Mouse (Mus musculus) heart, embryonic 10.5 days (tissue): ENCODE data around the gene Aplnr. TPM values are rescaled to one million over a fixed set of nuclear protein-coding genes. Genes with fewer than 3 reads are reported as not detected.

Experiments used
- DNase-seq: peaks from one replicate; pipeline ENCODE4 v3.0.0-alpha.2; 2017; ENCODE audit warnings: low spot score
- H3K27ac ChIP-seq: fragments of 300-500 bp; sonication (generic); 2 replicates; pipeline ENCODE4 v1.5.1; 2016; ENCODE audit warnings: mild to moderate bottlenecking
- H3K27me3 ChIP-seq: fragments of 300-500 bp; sonication (generic); 2 replicates; pipeline ENCODE4 v1.6.1; 2016; ENCODE audit warnings: mild to moderate bottlenecking; ENCODE audit not compliant: poor library complexity, insufficient read depth, severe bottlenecking
- H3K36me3 ChIP-seq: fragments of 300-500 bp; sonication (generic); 2 replicates; pipeline ENCODE4 v1.6.1; 2016; ENCODE audit warnings: mild to moderate bottlenecking, moderate library complexity
- H3K4me1 ChIP-seq: fragments of 300-500 bp; sonication (generic); 2 replicates; pipeline ENCODE4 v1.6.1; 2016; ENCODE audit warnings: mild to moderate bottlenecking
- H3K4me3 ChIP-seq: fragments of 300-500 bp; sonication (generic); 2 replicates; pipeline ENCODE4 v1.5.1; 2016; ENCODE audit warnings: mild to moderate bottlenecking, moderate library complexity
- H3K9me3 ChIP-seq: fragments of 300-500 bp; sonication (generic); 2 replicates; pipeline ENCODE4 v1.6.1; 2016; ENCODE audit warnings: mild to moderate bottlenecking, moderate library complexity
- WGBS: fragments of 180-500 bp; shearing (Covaris S2); methylation state at CpG from one replicate; pipeline ENCODE4 v1.1.7; 2016; 5-methylcytosine and 5-hydroxymethylcytosine counted together
- polyA plus RNA-seq: library from polyadenylated mRNA; unstranded; fragments of >200 nt; fragmentation: Nextera tagmentation; extraction: Ambion mirVana; gene quantifications from 2 replicates; pipeline ENCODE4 v1.2.1, GENCODE M21; 2016

Gene Aplnr
- polyA plus RNA-seq, result 7.0 and 23.8 TPM in 2 replicates

- 0 out of 2 replicates have a peak within 1 kb of the TSS, but pooled peaks have one; percentile 31 for H3K4me3 ChIP-seq
- peaks cover 11% of the 10 kb centered on the region; the same call in 1 of the 2 replicates for H3K27me3 ChIP-seq
- no peaks in the 10 kb centered on the region for H3K9me3 ChIP-seq
- no peak for DNase-seq
- H3K4me1 ChIP-seq, result peaks cover 57% of the 10 kb centered on the region
- H3K36me3 ChIP-seq, result no peaks in the 10 kb centered on the region
- 11% methylated on average over 4 of the region's 4 CpGs for WGBS
- H3K27ac ChIP-seq, result no peak within 1 kb of the TSS
Measured at GRCm38 (mm10) chr2:85136089-85136488, at the start of gene Aplnr. Gene Aplnr, plus strand, starts transcription at chr2:85136225.

- Histone ChIP-seq H3K4me3 (no peak overlapping the region), H3K36me3 (no peaks in the 10 kb centered on the region), H3K27ac (0 out of 2 replicates have a peak overlapping the region, but pooled peaks have one; percentile 6), H3K27me3 (no peaks in the 10 kb centered on the region), H3K4me1 (peaks cover 5% of the 10 kb centered on the region; the same call in 1 of the 2 replicates), H3K9me3 (no peaks in the 10 kb centered on the region)
- DNase-seq, result no peak
- WGBS, result 63% methylated on average over 11 of the region's 11 CpGs
Measured at GRCm38 (mm10) chr2:85088716-85089646, 47.0 kb upstream of the Aplnr start.

GRCm38 (mm10) chr2:85091325-85091724, 44.7 kb upstream of the Aplnr start:
- 89% methylated on average over 4 of the region's 4 CpGs for WGBS
- Histone ChIP-seq H3K27ac (no peak overlapping the region), H3K27me3 (no peaks in the 10 kb centered on the region), H3K4me1 (peaks cover 12% of the 10 kb centered on the region), H3K9me3 (no peaks in the 10 kb centered on the region), H3K36me3 (no peaks in the 10 kb centered on the region), H3K4me3 (no peak overlapping the region)
- DNase-seq, result no peak

GRCm38 (mm10) chr2:85093376-85093775, 42.6 kb upstream of the Aplnr start:
- H3K36me3 ChIP-seq, result no peaks in the 10 kb centered on the region
- no peak overlapping the region for H3K27ac ChIP-seq
- 95% methylated on average over 1 of the region's 1 CpGs for WGBS
- H3K9me3 ChIP-seq, result no peaks in the 10 kb centered on the region
- H3K4me3 ChIP-seq, result no peak overlapping the region
- no peak for DNase-seq
- no peaks in the 10 kb centered on the region for H3K27me3 ChIP-seq
- peaks cover 12% of the 10 kb centered on the region for H3K4me1 ChIP-seq

GRCm38 (mm10) chr2:85095906-85096305, 40.1 kb upstream of the Aplnr start:
- WGBS, result 63% methylated on average over 5 of the region's 5 CpGs
- peak overlapping the region; percentile 3; the same call in 1 of the 2 replicates for H3K27ac ChIP-seq

GRCm38 (mm10) chr2:85098014-85098413, 38.0 kb upstream of the Aplnr start:
- WGBS, result 80% methylated on average over 2 of the region's 2 CpGs
- no peaks in the 10 kb centered on the region for H3K27me3 ChIP-seq
- H3K9me3 ChIP-seq, result no peaks in the 10 kb centered on the region
- no peak overlapping the region for H3K4me3 ChIP-seq
- H3K27ac ChIP-seq, result no peak overlapping the region
- H3K36me3 ChIP-seq, result no peaks in the 10 kb centered on the region
- DNase-seq, result no peak
- peaks cover 11% of the 10 kb centered on the region for H3K4me1 ChIP-seq

More at GRCm38 (mm10) chr2:85095906-85096305, 40.1 kb upstream of the Aplnr start:
- Histone ChIP-seq H3K36me3 (no peaks in the 10 kb centered on the region), H3K4me3 (no peak overlapping the region), H3K9me3 (no peaks in the 10 kb centered on the region), H3K27me3 (no peaks in the 10 kb centered on the region), H3K4me1 (peaks cover 11% of the 10 kb centered on the region)
- no peak for DNase-seq

- H3K27me3 ChIP-seq, result no peaks in the 10 kb centered on the region
- peak overlapping the region; percentile 70 for H3K27ac ChIP-seq
- H3K4me1 ChIP-seq, result peaks cover 11% of the 10 kb centered on the region
- H3K36me3 ChIP-seq, result no peaks in the 10 kb centered on the region
- H3K9me3 ChIP-seq, result no peaks in the 10 kb centered on the region
- WGBS, result 48% methylated on average over 7 of the region's 7 CpGs
- H3K4me3 ChIP-seq, result no peak overlapping the region
- DNase-seq, result peak; percentile 86
Measured at GRCm38 (mm10) chr2:85098824-85099511, 37.1 kb upstream of the Aplnr start.

GRCm38 (mm10) chr2:85103201-85103600, 32.8 kb upstream of the Aplnr start:
- Histone ChIP-seq H3K4me1 (peaks cover 16% of the 10 kb centered on the region), H3K4me3 (no peak overlapping the region), H3K27ac (no peak overlapping the region), H3K36me3 (no peaks in the 10 kb centered on the region), H3K27me3 (no peaks in the 10 kb centered on the region), H3K9me3 (no peaks in the 10 kb centered on the region)
- WGBS, result 78% methylated on average over 8 of the region's 8 CpGs
- no peak for DNase-seq

- Histone ChIP-seq H3K4me1 (peaks cover 11% of the 10 kb centered on the region), H3K9me3 (no peaks in the 10 kb centered on the region), H3K4me3 (no peak overlapping the region), H3K36me3 (no peaks in the 10 kb centered on the region), H3K27ac (no peak overlapping the region), H3K27me3 (no peaks in the 10 kb centered on the region)
- no peak for DNase-seq
- 64% methylated on average over 11 of the region's 11 CpGs for WGBS
Measured at GRCm38 (mm10) chr2:85105426-85106013, 30.5 kb upstream of the Aplnr start.

GRCm38 (mm10) chr2:85106068-85106790, 29.8 kb upstream of the Aplnr start:
- Histone ChIP-seq H3K27ac (no peak overlapping the region), H3K4me1 (peaks cover 11% of the 10 kb centered on the region), H3K27me3 (no peaks in the 10 kb centered on the region), H3K9me3 (no peaks in the 10 kb centered on the region), H3K36me3 (no peaks in the 10 kb centered on the region), H3K4me3 (no peak overlapping the region)
- no peak for DNase-seq
- 70% methylated on average over 7 of the region's 7 CpGs for WGBS

- 54% methylated on average over 4 of the region's 4 CpGs for WGBS
- H3K27ac ChIP-seq, result no peak overlapping the region
Measured at GRCm38 (mm10) chr2:85106941-85107340, 29.1 kb upstream of the Aplnr start.

GRCm38 (mm10) chr2:85110288-85110875, 25.6 kb upstream of the Aplnr start:
- Histone ChIP-seq H3K4me1 (peaks cover 11% of the 10 kb centered on the region), H3K4me3 (no peak overlapping the region), H3K9me3 (no peaks in the 10 kb centered on the region), H3K36me3 (no peaks in the 10 kb centered on the region), H3K27ac (no peak overlapping the region), H3K27me3 (no peaks in the 10 kb centered on the region)
- DNase-seq, result no peak
- WGBS, result 75% methylated on average over 9 of the region's 9 CpGs

More at GRCm38 (mm10) chr2:85106941-85107340, 29.1 kb upstream of the Aplnr start:
- no peaks in the 10 kb centered on the region for H3K36me3 ChIP-seq
- peaks cover 11% of the 10 kb centered on the region for H3K4me1 ChIP-seq
- no peak overlapping the region for H3K4me3 ChIP-seq
- no peaks in the 10 kb centered on the region for H3K27me3 ChIP-seq
- DNase-seq, result no peak
- no peaks in the 10 kb centered on the region for H3K9me3 ChIP-seq
